Mouse (Mus musculus) neural tube, embryonic 11.5 days (tissue): ENCODE measurements around the gene Fcrl5. TPM values are rescaled to one million over a fixed set of nuclear protein-coding genes. Genes with fewer than 3 reads are reported as not detected.
"Not testable (repeated sequence)": the region's sequence is repeated elsewhere in the genome, so short reads cannot be mapped to it uniquely, and the experiment has no call there.

Experiments used
- ATAC-seq: fragments of 200-750 bp; cut with Nextera tagmentation; 2 replicates; pipeline ENCODE4 v1.8.0; 2017; ENCODE audit warnings: moderate number of reproducible peaks, mild to moderate bottlenecking, moderate TSS enrichment, moderate library complexity; ENCODE audit not compliant: insufficient read depth, low FRiP score, low TSS enrichment
- DNase-seq: peaks from one replicate; pipeline ENCODE4 v3.0.0-alpha.2; 2015; ENCODE audit warnings: low spot score
- H3K27ac ChIP-seq: fragments of 300-500 bp; sonication (generic); 2 replicates; pipeline ENCODE4 v1.5.1; 2014; ENCODE audit warnings: low read depth, mild to moderate bottlenecking, low read length
- H3K27me3 ChIP-seq: fragments of 300-500 bp; sonication (generic); 2 replicates; pipeline ENCODE4 v1.6.1; 2014; ENCODE audit warnings: mild to moderate bottlenecking, low read length, mixed read lengths; ENCODE audit not compliant: control insufficient read depth, insufficient read depth
- H3K36me3 ChIP-seq: fragments of 300-500 bp; sonication (generic); 2 replicates; pipeline ENCODE4 v1.6.1; 2014; ENCODE audit warnings: mild to moderate bottlenecking, low read length, moderate library complexity, mixed read lengths; ENCODE audit not compliant: control insufficient read depth, insufficient read depth
- H3K4me1 ChIP-seq: fragments of 300-500 bp; sonication (generic); 2 replicates; pipeline ENCODE4 v1.6.1; 2014; ENCODE audit warnings: low read length, mixed read lengths; ENCODE audit not compliant: control insufficient read depth, insufficient read depth
- H3K4me2 ChIP-seq: fragments of 300-500 bp; sonication (generic); 2 replicates; pipeline ENCODE4 v1.6.1; 2014; ENCODE audit warnings: low read depth, mild to moderate bottlenecking, moderate library complexity
- H3K4me3 ChIP-seq: fragments of 300-500 bp; sonication (generic); 2 replicates; pipeline ENCODE4 v1.5.1; 2014; ENCODE audit warnings: low read depth, low read length
- H3K9ac ChIP-seq: fragments of 300-500 bp; sonication (generic); 2 replicates; pipeline ENCODE4 v1.6.1; 2014; ENCODE audit warnings: mild to moderate bottlenecking, low read length
- H3K9me3 ChIP-seq: fragments of 300-500 bp; sonication (generic); 2 replicates; pipeline ENCODE4 v1.6.1; 2016; ENCODE audit warnings: low read length; ENCODE audit not compliant: control insufficient read depth
- WGBS: fragments of 180-500 bp; shearing (Covaris S2); extraction: QIAGEN DNeasy Blood & Tissue Kit; methylation state at CpG from one replicate; pipeline ENCODE4 v1.1.7; 2014; 5-methylcytosine and 5-hydroxymethylcytosine counted together
- polyA plus RNA-seq: library from polyadenylated mRNA; unstranded; fragments of >200 nt; fragmentation: Nextera tagmentation; extraction: Ambion mirVana; gene quantifications from 2 replicates; pipeline ENCODE4 v1.2.1, GENCODE M21; 2014

Gene Fcrl5
- polyA plus RNA-seq, 1 experiment from 2014 or later, result not detected

GRCm38 (mm10) chr3:87479230-87479629 lies 43.7 kb downstream of the Fcrl5 start:
- not testable (repeated sequence) for ATAC-seq, H3K4me2 ChIP-seq, H3K4me1 ChIP-seq, H3K9ac ChIP-seq, H3K4me3 ChIP-seq, DNase-seq, H3K36me3 ChIP-seq, H3K27me3 ChIP-seq, H3K9me3 ChIP-seq, H3K27ac ChIP-seq

- no peaks in the 10 kb centered on the region for H3K4me1 ChIP-seq
- ATAC-seq, result no peak
- no peak overlapping the region for H3K27ac ChIP-seq
- no peak overlapping the region for H3K4me2 ChIP-seq
- H3K36me3 ChIP-seq, result no peaks in the 10 kb centered on the region
- no peak overlapping the region for H3K4me3 ChIP-seq
- no peaks in the 10 kb centered on the region for H3K27me3 ChIP-seq
- whole genome bisulfite sequencing, result 85% methylated on average over 4 of the region's 4 CpGs
- H3K9ac ChIP-seq, result no peak overlapping the region
- no peak for DNase-seq
- no peaks in the 10 kb centered on the region for H3K9me3 ChIP-seq
Measured at GRCm38 (mm10) chr3:87487392-87487791, 51.8 kb downstream of the Fcrl5 start.

GRCm38 (mm10) chr3:87487911-87488310 lies 52.3 kb downstream of the Fcrl5 start:
- no peaks in the 10 kb centered on the region for H3K36me3 ChIP-seq
- H3K9ac ChIP-seq, result no peak overlapping the region
- no peak for DNase-seq
- no peaks in the 10 kb centered on the region for H3K9me3 ChIP-seq
- WGBS, result 69% methylated on average over 2 of the region's 2 CpGs
- no peak overlapping the region for H3K4me3 ChIP-seq
- no peak overlapping the region for H3K4me2 ChIP-seq
- no peak for ATAC-seq
- H3K27me3 ChIP-seq, result no peaks in the 10 kb centered on the region
- no peak overlapping the region for H3K27ac ChIP-seq
- no peaks in the 10 kb centered on the region for H3K4me1 ChIP-seq

- Histone ChIP-seq H3K27me3 (no peaks in the 10 kb centered on the region), H3K4me2 (no peak overlapping the region), H3K36me3 (no peaks in the 10 kb centered on the region), H3K9ac (no peak overlapping the region), H3K4me3 (no peak overlapping the region), H3K4me1 (no peaks in the 10 kb centered on the region), H3K9me3 (no peaks in the 10 kb centered on the region), H3K27ac (no peak overlapping the region)
- WGBS, result 81% methylated on average over 9 of the region's 9 CpGs
- ATAC-seq (no peak), DNase-seq (no peak)
Measured at GRCm38 (mm10) chr3:87498266-87498665, 62.7 kb downstream of the Fcrl5 start.

DNA sequence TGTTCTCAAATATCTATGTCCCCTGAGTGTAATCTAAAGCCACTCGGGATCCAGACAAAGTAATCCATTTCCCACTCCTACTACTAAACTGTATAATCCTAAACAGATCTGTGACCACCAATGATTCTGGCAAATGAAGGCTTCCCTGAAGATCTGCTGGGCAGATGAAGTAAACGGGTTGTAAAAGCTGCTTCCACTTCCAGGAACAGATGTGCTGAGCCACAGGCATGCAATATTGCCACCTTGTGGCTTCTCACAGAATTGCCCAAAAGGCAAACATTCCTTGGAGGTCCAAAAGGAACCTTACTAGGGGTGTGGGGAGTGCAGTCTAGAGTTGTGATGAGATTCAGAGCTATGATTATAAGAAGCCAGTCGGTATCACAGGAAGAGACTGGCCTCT lies 63.5 kb downstream of the Fcrl5 start:
- no peak overlapping the region for H3K9ac ChIP-seq
- WGBS, result 17% methylated on average over 3 of the region's 3 CpGs
- no peaks in the 10 kb centered on the region for H3K36me3 ChIP-seq
- no peak overlapping the region for H3K27ac ChIP-seq
- H3K4me3 ChIP-seq, result no peak overlapping the region
- no peak overlapping the region for H3K4me2 ChIP-seq
- DNase-seq (peak; percentile 80), ATAC-seq (no peak)
- no peaks in the 10 kb centered on the region for H3K9me3 ChIP-seq
- H3K4me1 ChIP-seq, result no peaks in the 10 kb centered on the region
- H3K27me3 ChIP-seq, result no peaks in the 10 kb centered on the region

- Histone ChIP-seq H3K27ac (no peak overlapping the region), H3K9ac (no peak overlapping the region), H3K36me3 (no peaks in the 10 kb centered on the region), H3K27me3 (no peaks in the 10 kb centered on the region), H3K4me2 (no peak overlapping the region), H3K4me1 (no peaks in the 10 kb centered on the region), H3K4me3 (no peak overlapping the region), H3K9me3 (no peaks in the 10 kb centered on the region)
- DNase-seq, result no peak
- no peak for ATAC-seq
- 83% methylated on average over 24 of the region's 24 CpGs for WGBS
Measured at GRCm38 (mm10) chr3:87500088-87501055, 64.8 kb downstream of the Fcrl5 start.

DNA sequence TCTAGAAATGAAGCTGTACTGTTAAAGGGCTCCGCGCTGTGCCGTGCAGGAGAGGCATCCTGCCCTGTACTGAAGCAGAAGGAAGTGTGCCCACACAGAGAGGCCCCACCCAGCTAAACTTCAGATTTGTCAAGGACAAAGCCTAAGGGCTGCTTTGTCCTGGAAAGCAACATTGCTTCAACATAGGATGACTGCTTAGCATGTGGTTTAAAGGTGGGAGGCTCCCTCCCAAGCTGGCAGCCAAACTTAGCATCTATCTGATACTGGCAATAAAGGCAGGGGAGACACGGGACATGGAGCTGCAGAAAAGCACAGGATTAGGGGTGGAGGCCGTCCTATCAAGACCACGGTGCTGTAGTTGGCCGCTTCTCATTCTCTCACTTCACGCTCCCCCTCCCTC lies 65.6 kb downstream of the Fcrl5 start:
- H3K27me3 ChIP-seq, result no peaks in the 10 kb centered on the region
- H3K36me3 ChIP-seq, result no peaks in the 10 kb centered on the region
- WGBS, result 60% methylated on average over 8 of the region's 8 CpGs
- ATAC-seq (no peak), DNase-seq (no peak)
- no peaks in the 10 kb centered on the region for H3K9me3 ChIP-seq
- no peak overlapping the region for H3K27ac ChIP-seq
- H3K9ac ChIP-seq, result no peak overlapping the region
- H3K4me1 ChIP-seq, result no peaks in the 10 kb centered on the region
- no peak overlapping the region for H3K4me2 ChIP-seq
- no peak overlapping the region for H3K4me3 ChIP-seq

DNA sequence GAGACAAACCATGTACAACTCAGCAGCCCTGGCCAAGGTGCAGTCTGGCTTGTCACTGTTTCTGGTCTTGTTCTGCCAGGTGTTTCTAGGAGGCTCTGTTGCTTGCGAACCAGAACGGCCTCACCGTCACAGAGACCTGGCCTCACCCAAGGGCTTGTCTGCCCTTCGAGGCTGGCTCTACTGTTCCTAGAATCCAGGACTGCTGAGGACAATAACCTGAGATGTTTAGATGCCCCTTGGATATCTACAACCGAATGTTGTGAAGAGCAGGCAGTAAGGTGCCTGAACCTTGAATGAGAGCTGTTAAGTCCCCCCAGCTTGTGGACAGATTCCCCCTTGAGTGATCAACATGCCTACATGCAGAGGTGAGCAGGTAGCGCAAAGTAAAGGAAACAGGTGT lies 67.2 kb downstream of the Fcrl5 start:
- DNase-seq (no peak), ATAC-seq (no peak)
- Histone ChIP-seq H3K27me3 (no peaks in the 10 kb centered on the region), H3K9ac (no peak overlapping the region), H3K36me3 (no peaks in the 10 kb centered on the region), H3K9me3 (no peaks in the 10 kb centered on the region), H3K4me3 (no peak overlapping the region), H3K4me1 (no peaks in the 10 kb centered on the region), H3K4me2 (no peak overlapping the region), H3K27ac (no peak overlapping the region)
- 94% methylated on average over 6 of the region's 6 CpGs for WGBS

DNA sequence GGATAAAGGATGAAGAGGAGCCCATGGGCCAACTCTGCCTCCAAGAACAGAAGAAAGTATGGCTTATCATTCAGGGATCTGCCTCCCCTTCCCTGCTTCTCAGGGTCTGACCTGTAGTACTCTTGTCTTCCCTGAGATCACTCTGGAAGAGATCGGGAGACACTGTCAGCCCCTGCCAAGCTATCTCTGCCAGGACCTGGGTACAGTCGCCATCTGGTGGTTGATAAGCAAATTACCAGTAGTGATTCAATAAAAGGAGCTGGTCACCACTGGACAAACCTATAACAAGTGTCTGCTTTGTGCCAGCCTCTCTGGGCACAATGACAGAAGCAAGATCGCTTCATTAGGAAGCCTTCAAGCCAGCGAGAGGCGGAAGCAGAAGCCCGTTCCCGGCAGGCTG lies 68.8 kb downstream of the Fcrl5 start:
- Histone ChIP-seq H3K27ac (no peak overlapping the region), H3K4me1 (no peaks in the 10 kb centered on the region), H3K36me3 (no peaks in the 10 kb centered on the region), H3K9ac (no peak overlapping the region), H3K9me3 (no peaks in the 10 kb centered on the region), H3K4me2 (no peak overlapping the region), H3K4me3 (no peak overlapping the region), H3K27me3 (no peaks in the 10 kb centered on the region)
- 42% methylated on average over 7 of the region's 7 CpGs for WGBS
- ATAC-seq (no peak), DNase-seq (peak; percentile 48)
